Mouse (Mus musculus) CH12.LX (cell line): ENCODE measurements around the gene Nupr1l.

Experiments
- CHD2 ChIP-seq: IDR thresholded peaks from 2 replicates; pipeline ENCODE4 v1.6.1; 2011; ENCODE audit warnings: low read length, improper control_type of control experiment
- CTCF ChIP-seq, 2 experiments: IDR thresholded peaks in 1 of 2; conservative IDR thresholded peaks in 1 of 2; 2 replicates each; pipeline ENCODE4 v1.5.1; 2011 to 2012; ENCODE audit warnings: low read depth in 2 of 2, low read length in 2 of 2, improper control_type of control experiment in 1 of 2, inconsistent platforms in 1 of 2, mild to moderate bottlenecking in 1 of 2, moderate library complexity in 1 of 2
- EP300 ChIP-seq: IDR thresholded peaks from 2 replicates; pipeline ENCODE4 v1.6.1; 2011; ENCODE audit warnings: low read length, improper control_type of control experiment
- GABPA ChIP-seq: IDR thresholded peaks from 2 replicates; pipeline ENCODE4 v1.6.1; 2012; ENCODE audit warnings: low read depth, low read length, improper control_type of control experiment, inconsistent platforms; ENCODE audit not compliant: insufficient replicate concordance
- MAX ChIP-seq: IDR thresholded peaks from 2 replicates; pipeline ENCODE4 v1.6.1; 2011; ENCODE audit warnings: low read length, improper control_type of control experiment
- NELFE ChIP-seq: IDR thresholded peaks from 2 replicates; pipeline ENCODE4 v1.6.1; 2011; ENCODE audit warnings: low read depth, low read length, improper control_type of control experiment
- UBTF ChIP-seq: IDR thresholded peaks from 2 replicates; pipeline ENCODE4 v1.6.1; 2012; ENCODE audit warnings: low read depth, mild to moderate bottlenecking, inconsistent platforms, low read length, improper control_type of control experiment, moderate library complexity
- USF1 ChIP-seq: IDR thresholded peaks from 2 replicates; pipeline ENCODE4 v1.6.1; 2014; ENCODE audit warnings: low read depth, mild to moderate bottlenecking, inconsistent platforms, low read length, improper control_type of control experiment
- ZKSCAN1 ChIP-seq: IDR thresholded peaks from 2 replicates; pipeline ENCODE4 v1.6.1; 2012; ENCODE audit warnings: low read depth, inconsistent platforms, low read length, improper control_type of control experiment, borderline replicate concordance

- TF ChIP-seq EP300 = no peak
- TF ChIP-seq MAX = no peak
- no peak for TF ChIP-seq UBTF
- no peak for TF ChIP-seq USF1
- TF ChIP-seq CHD2 = no peak
- TF ChIP-seq NELFE = no peak
- no peak for TF ChIP-seq ZKSCAN1
- no peak for TF ChIP-seq GABPA
- no peak for TF ChIP-seq CTCF (conservative IDR thresholded peaks at IDR 0.05 in 1 of 2, IDR thresholded peaks at IDR 0.05 in 1 of 2; ENCODE audit: low read depth in 2 of 2, low read length in 2 of 2)
Observed at GRCm38 (mm10) chr5:129963224-129963623, 54.9 kb downstream of the Nupr1l start.
